Mouse (Mus musculus): ENCODE data around the gene Stat2.
"Not testable (repeated sequence)": the region's sequence is repeated elsewhere in the genome, so short reads cannot be mapped to it uniquely, and the experiment has no call there.

Stat2 gene

GRCm38 (mm10) chr10:128298243-128298642 lies 27.9 kb downstream of the Stat2 start:
- no peak for DNase-seq (ENCODE audit: low spot score in 2 of 2)

- DNase-seq (ENCODE audit: low spot score in 2 of 2): no peak
Measured at GRCm38 (mm10) chr10:128298702-128299171, 28.4 kb downstream of the Stat2 start, which contains the start of gene Il23a. TSS of gene Il23a (minus strand) at chr10:128298752.

- DNase-seq (ENCODE audit: low spot score in 2 of 2): no peak
Measured at GRCm38 (mm10) chr10:128302357-128302756, 32.0 kb downstream of the Stat2 start.

- no peak for DNase-seq (ENCODE audit: low spot score in 2 of 2)
Measured at GRCm38 (mm10) chr10:128302785-128303125, 32.4 kb downstream of the Stat2 start.

- DNase-seq (ENCODE audit: low spot score in 2 of 2): peak; percentile 99 to 100
Measured at GRCm38 (mm10) chr10:128303126-128304021, 33.0 kb downstream of the Stat2 start, which contains the start of gene Pan2. TSS of gene Pan2 (plus strand) at chr10:128303335.

GRCm38 (mm10) chr10:128309654-128310053 lies 39.3 kb downstream of the Stat2 start:
- no peak for DNase-seq (ENCODE audit: low spot score in 2 of 2)

- DNase-seq (ENCODE audit: low spot score in 2 of 2): no peak
Measured at GRCm38 (mm10) chr10:128310177-128310576, 39.8 kb downstream of the Stat2 start.

- no peak for DNase-seq (ENCODE audit: low spot score in 2 of 2)
Measured at GRCm38 (mm10) chr10:128310902-128311301, 40.5 kb downstream of the Stat2 start.

GRCm38 (mm10) chr10:128315578-128315977 lies 45.2 kb downstream of the Stat2 start:
- no peak for DNase-seq (ENCODE audit: low spot score in 2 of 2)

GRCm38 (mm10) chr10:128321641-128322040 lies 51.3 kb downstream of the Stat2 start:
- no peak for DNase-seq (ENCODE audit: low spot score in 2 of 2)

GRCm38 (mm10) chr10:128322141-128323108 lies 52.1 kb downstream of the Stat2 start, which contains the start of gene Cnpy2:
TSS of gene Cnpy2 (plus strand) at chr10:128322459.
- DNase-seq (ENCODE audit: low spot score in 2 of 2): peak; percentile 75 to 76

- no peak for DNase-seq (ENCODE audit: low spot score in 2 of 2)
Measured at GRCm38 (mm10) chr10:128323516-128323915, 53.2 kb downstream of the Stat2 start.

- DNase-seq (ENCODE audit: low spot score in 2 of 2): no peak
Measured at GRCm38 (mm10) chr10:128326825-128327224, 56.5 kb downstream of the Stat2 start.

GRCm38 (mm10) chr10:128327610-128328009 lies 57.3 kb downstream of the Stat2 start:
- DNase-seq (ENCODE audit: low spot score in 2 of 2): no peak

GRCm38 (mm10) chr10:128332358-128333249 lies 62.2 kb downstream of the Stat2 start:
- DNase-seq (ENCODE audit: low spot score in 2 of 2): not testable (repeated sequence)

GRCm38 (mm10) chr10:128335582-128335981 lies 65.2 kb downstream of the Stat2 start:
- peak; percentile 71 to 88 for DNase-seq (ENCODE audit: low spot score in 2 of 2)

- DNase-seq (ENCODE audit: low spot score in 2 of 2): no peak
Measured at GRCm38 (mm10) chr10:128336195-128336594, 65.8 kb downstream of the Stat2 start.

GRCm38 (mm10) chr10:128336597-128336996 lies 66.2 kb downstream of the Stat2 start:
- no peak for DNase-seq (ENCODE audit: low spot score in 2 of 2)

GRCm38 (mm10) chr10:128337306-128338181 lies 67.2 kb downstream of the Stat2 start, which contains the start of gene Cs:
TSS of gene Cs (plus strand) at chr10:128337734.
- peak; percentile 96 to 98 for DNase-seq (ENCODE audit: low spot score in 2 of 2)

- DNase-seq (ENCODE audit: low spot score in 2 of 2): no peak
Measured at GRCm38 (mm10) chr10:128338415-128338814, 68.1 kb downstream of the Stat2 start.

Measured in thymus, postnatal 10 days (tissue).